Mouse (Mus musculus) heart, adult 9 months (tissue): ENCODE measurements at regions not wholly inside any gene's neighbourhood (a gene's known extent, or its start where the extent isn't known, plus 50 kb on each side); places are given as distances from the start of the nearest gene placed in this dataset.

Experiments
- DNase-seq, 2 experiments: peaks; one replicate each; pipeline ENCODE4 v3.0.0; 2022; ENCODE audit warnings: low spot score in 2 of 2

- DNase-seq: no peak
Measured at GRCm38 (mm10) chr5:42636162-42636823, 568.5 kb downstream of the Gm16223 start.

- no peak for DNase-seq
Measured at GRCm38 (mm10) chr5:42656460-42656859, 576.5 kb upstream of the Cpeb2 start.

GRCm38 (mm10) chr5:42659994-42660393 lies 573.0 kb upstream of the Cpeb2 start:
- no peak for DNase-seq

- no peak for DNase-seq
Measured at GRCm38 (mm10) chr5:42679617-42680016, 553.4 kb upstream of the Cpeb2 start.

GRCm38 (mm10) chr5:42685356-42686057 lies 547.5 kb upstream of the Cpeb2 start:
- peak; percentile 6 to 8 for DNase-seq

GRCm38 (mm10) chr5:42687176-42687575 lies 545.8 kb upstream of the Cpeb2 start:
- no peak for DNase-seq
